Mouse (Mus musculus): ENCODE measurements around the gene Mtfmt. TPM values are rescaled to one million over a fixed set of nuclear protein-coding genes. Genes with fewer than 3 reads are reported as not detected.

Mtfmt gene
- polyA plus RNA-seq, 1 experiment from 2014 or later: 6.2 TPM

Other genes with a start within 250 kb of the Mtfmt start
- gene Parp16, start 240.4 kb upstream of the Mtfmt start, polyA plus RNA-seq (2015; fragmentation: Nextera tagmentation; extraction: Ambion mirVana): 9.5 and 10.2 TPM in 2 replicates
- gene Cilp, start 170.6 kb upstream of the Mtfmt start, polyA plus RNA-seq (2015; fragmentation: Nextera tagmentation; extraction: Ambion mirVana): 0.15 and 0.17 TPM in 2 replicates
- gene Clpx, start 141.5 kb upstream of the Mtfmt start, polyA plus RNA-seq (2015; fragmentation: Nextera tagmentation; extraction: Ambion mirVana): 33.3 and 35.9 TPM in 2 replicates
- 3.3 and 3.6 TPM in 2 replicates for gene Pdcd7, start 89.7 kb upstream of the Mtfmt start, polyA plus RNA-seq (2015; fragmentation: Nextera tagmentation; extraction: Ambion mirVana)
- 0.09 TPM in 1 of 2 replicates, not detected in the other for gene Ubap1l, start 74.7 kb upstream of the Mtfmt start, polyA plus RNA-seq (2015; fragmentation: Nextera tagmentation; extraction: Ambion mirVana)
- 0.18 and 0.24 TPM in 2 replicates for gene Kbtbd13, start 44.1 kb upstream of the Mtfmt start, polyA plus RNA-seq (2015; fragmentation: Nextera tagmentation; extraction: Ambion mirVana)
- gene Rasl12, start 37.3 kb upstream of the Mtfmt start, polyA plus RNA-seq (2015; fragmentation: Nextera tagmentation; extraction: Ambion mirVana): 0.10 and 0.23 TPM in 2 replicates
- gene Slc51b, start 12.8 kb upstream of the Mtfmt start, polyA plus RNA-seq (2015; fragmentation: Nextera tagmentation; extraction: Ambion mirVana): 0.17 TPM in 1 of 2 replicates, not detected in the other
- gene Spg21, start 25.2 kb downstream of the Mtfmt start, polyA plus RNA-seq (2015; fragmentation: Nextera tagmentation; extraction: Ambion mirVana): 24.1 and 30.0 TPM in 2 replicates
- gene Ankdd1a, start 84.4 kb downstream of the Mtfmt start, polyA plus RNA-seq (2015; fragmentation: Nextera tagmentation; extraction: Ambion mirVana): 0.09 TPM in 1 of 2 replicates, not detected in the other
- gene Plekho2, start 144.3 kb downstream of the Mtfmt start, polyA plus RNA-seq (2015; fragmentation: Nextera tagmentation; extraction: Ambion mirVana): 27.0 and 27.3 TPM in 2 replicates
- gene Pif1, start 151.4 kb downstream of the Mtfmt start, polyA plus RNA-seq (2015; fragmentation: Nextera tagmentation; extraction: Ambion mirVana): 10.0 and 13.2 TPM in 2 replicates
- 11.3 and 11.8 TPM in 2 replicates for gene Rbpms2, start 193.9 kb downstream of the Mtfmt start, polyA plus RNA-seq (2015; fragmentation: Nextera tagmentation; extraction: Ambion mirVana)
- gene Oaz2, start 232.2 kb downstream of the Mtfmt start, polyA plus RNA-seq (2015; fragmentation: Nextera tagmentation; extraction: Ambion mirVana): 48.8 and 51.7 TPM in 2 replicates